In genomic region chr11:21178343-21178742, GRCm38 (mm10) we compare ENCODE assay signal across 9 mouse cellular contexts.
DNase-seq lines count a peak whose midpoint lies in the region; ATAC-seq and TF ChIP-seq lines count a peak whose summit lies in the region.
"Had no signal": no experiment of that assay in that cellular context is flagged by ENCODE, and none has a peak within 500 bp of the region (broad histone marks: within the 10 kb centered on the region; RNA-seq: fewer than 3 reads in every experiment).

No protein-coding gene starts in this region.

- peak; percentile 46 for DNase-seq in embryonic facial prominence, embryonic 11.5 days (ENCODE audit: low spot score)
- DNase-seq in embryonic facial prominence, embryonic 10.5 days (ENCODE audit: low spot score): no peak
- DNase-seq in ovary, postnatal 36 days (ENCODE audit: low spot score): peak; percentile 34
- no peak for DNase-seq in ovary, postnatal 10 days (ENCODE audit: low spot score)
- peak; percentile 13 to 15 for DNase-seq in cerebellum, adult 2 months
- DNase-seq in kidney, adult 8-10 months: peak; percentile 38 to 57
- DNase-seq in lung, postnatal 10 days: peak; percentile 76
- DNase-seq in thymus, postnatal 10 days (ENCODE audit: low spot score in 2 of 2): peak; percentile 59 to 70

- no peak overlapping the region for H3K4me2 ChIP-seq in embryonic facial prominence, embryonic 11.5 days (ENCODE audit: low read depth, low read length)
- H3K4me2 ChIP-seq: liver, embryonic 15.5 days had no signal

- H3K9ac ChIP-seq in embryonic facial prominence, embryonic 11.5 days (replicated peaks; ENCODE audit: low read length): no peak overlapping the region
- H3K9ac ChIP-seq: liver, embryonic 15.5 days had no signal

- 63% methylated on average over 4 of the region's 4 CpGs for WGBS in embryonic facial prominence, embryonic 11.5 days
- WGBS in embryonic facial prominence, embryonic 10.5 days: 74% methylated on average over 4 of the region's 4 CpGs
- 47% methylated on average over 4 of the region's 4 CpGs for WGBS in cerebellum, adult 2 months

- TF ChIP-seq CTCF in cerebellum, adult 2 months (IDR thresholded peaks at IDR 0.05; ENCODE audit: borderline replicate concordance, insufficient read depth, low read depth, low read length): peak; percentile 37; the same call in 1 of the 2 replicates

- H3K4me1 ChIP-seq in embryonic facial prominence, embryonic 11.5 days (ENCODE audit: control insufficient read depth, insufficient read depth, low read length): no peaks in the 10 kb centered on the region
- peaks cover 9% of the 10 kb centered on the region for H3K4me1 ChIP-seq in embryonic facial prominence, embryonic 10.5 days
- H3K4me1 ChIP-seq in cerebellum, adult 2 months (ENCODE audit: control insufficient read depth, insufficient read depth, low read length): no peaks in the 10 kb centered on the region

- H3K27me3 ChIP-seq in embryonic facial prominence, embryonic 11.5 days (ENCODE audit: control insufficient read depth, insufficient read depth, low read length): no peaks in the 10 kb centered on the region
- no peaks in the 10 kb centered on the region for H3K27me3 ChIP-seq in embryonic facial prominence, embryonic 10.5 days (replicated peaks; ENCODE audit: low read depth, poor library complexity, severe bottlenecking)
- no peaks in the 10 kb centered on the region for H3K27me3 ChIP-seq in cerebellum, adult 2 months (ENCODE audit: control insufficient read depth, insufficient read depth, low read length)
- H3K27me3 ChIP-seq: liver, embryonic 15.5 days had no signal

- H3K9me3 ChIP-seq in embryonic facial prominence, embryonic 11.5 days (replicated peaks; ENCODE audit: control insufficient read depth, low read length): no peaks in the 10 kb centered on the region
- H3K9me3 ChIP-seq in embryonic facial prominence, embryonic 10.5 days: no peaks in the 10 kb centered on the region
- H3K9me3 ChIP-seq: liver, embryonic 15.5 days had no signal

- no peak overlapping the region for H3K27ac ChIP-seq in embryonic facial prominence, embryonic 11.5 days (replicated peaks; ENCODE audit: low read depth, low read length)
- H3K27ac ChIP-seq in embryonic facial prominence, embryonic 10.5 days (replicated peaks): no peak overlapping the region
- no peak overlapping the region for H3K27ac ChIP-seq in cerebellum, adult 2 months (ENCODE audit: insufficient read depth, low read length)
- H3K27ac ChIP-seq: liver, embryonic 15.5 days had no signal

- no peak for TF ChIP-seq POLR2A in cerebellum, adult 2 months (IDR thresholded peaks at IDR 0.05; ENCODE audit: borderline replicate concordance, insufficient read depth, low read length)

- ATAC-seq in embryonic facial prominence, embryonic 11.5 days (replicated peaks; ENCODE audit: insufficient number of reproducible peaks, low FRiP score, low TSS enrichment, low read depth): no peak

- H3K4me3 ChIP-seq in embryonic facial prominence, embryonic 11.5 days (ENCODE audit: low read depth, low read length): no peak overlapping the region
- H3K4me3 ChIP-seq in embryonic facial prominence, embryonic 10.5 days: no peak overlapping the region
- no peak overlapping the region for H3K4me3 ChIP-seq in cerebellum, adult 2 months (replicated peaks; ENCODE audit: insufficient read depth, low read depth, low read length)
- H3K4me3 ChIP-seq: liver, embryonic 15.5 days had no signal

- no peaks in the 10 kb centered on the region for H3K36me3 ChIP-seq in embryonic facial prominence, embryonic 11.5 days (replicated peaks; ENCODE audit: control insufficient read depth, insufficient read depth, low read depth, low read length)
- H3K36me3 ChIP-seq in embryonic facial prominence, embryonic 10.5 days (replicated peaks): no peaks in the 10 kb centered on the region
- H3K36me3 ChIP-seq: liver, embryonic 15.5 days had no signal

Comparison
In these comparisons a context has a peak if more than half of its experiments do, and no peak if none do; other contexts are left out.
1. DNase-seq: peak in embryonic facial prominence, embryonic 11.5 days (single experiment), ovary, postnatal 36 days (single experiment), cerebellum, adult 2 months (2 of 2), kidney, adult 8-10 months (2 of 2), lung, postnatal 10 days (single experiment) and thymus, postnatal 10 days (2 of 2); none in embryonic facial prominence, embryonic 10.5 days (single experiment) and ovary, postnatal 10 days (single experiment).